Comparison of ENCODE assay signal across 18 mouse cellular contexts in the genomic region with DNA sequence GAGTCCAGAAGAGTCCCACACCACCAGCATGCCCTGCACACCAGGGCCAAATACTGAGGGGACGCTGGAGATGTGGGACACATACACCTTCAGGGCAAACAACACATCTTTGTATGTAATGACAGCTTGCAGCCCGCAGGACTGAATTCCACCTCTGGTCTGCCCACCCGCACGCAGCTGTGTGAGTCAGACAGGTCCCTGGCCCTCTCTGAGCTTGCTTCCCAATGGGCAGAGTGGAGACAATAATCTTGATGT. TPM values are rescaled to one million over a fixed set of nuclear protein-coding genes. Genes with fewer than 3 reads are reported as not detected.
DNase-seq lines count a peak whose midpoint lies in the region; ATAC-seq and TF ChIP-seq lines count a peak whose summit lies in the region.
"Had no signal": no experiment of that assay in that cellular context is flagged by ENCODE, and none has a peak within 500 bp of the region (broad histone marks: within the 10 kb centered on the region; RNA-seq: fewer than 3 reads in every experiment).

No protein-coding gene starts in this region.

- no peak overlapping the region for H3K4me3 ChIP-seq in forebrain, embryonic 13.5 days
- no peak overlapping the region for H3K4me3 ChIP-seq in forebrain, embryonic 16.5 days (replicated peaks; ENCODE audit: low read length)
- no peak overlapping the region for H3K4me3 ChIP-seq in neural tube, embryonic 13.5 days
- no peak overlapping the region for H3K4me3 ChIP-seq in limb, embryonic 11.5 days (ENCODE audit: low read depth, low read length)
- H3K4me3 ChIP-seq in midbrain, embryonic 16.5 days (ENCODE audit: low read depth, low read length) = no peak overlapping the region
- no peak overlapping the region for H3K4me3 ChIP-seq in heart, embryonic 12.5 days
- H3K4me3 ChIP-seq in lung, postnatal 0 days (ENCODE audit: low read depth, low read length) = no peak overlapping the region
- H3K4me3 ChIP-seq: gastrocnemius, adult 2 months had no signal

- no peak for DNase-seq in neural tube, embryonic 10.5 days (ENCODE audit: extremely low spot score, low spot score)
- DNase-seq in limb, embryonic 11.5 days (ENCODE audit: low spot score) = peak; percentile 45
- DNase-seq in lung, postnatal 0 days (ENCODE audit: low spot score) = no peak
- DNase-seq: adrenal gland, postnatal 10 days; cerebellum, adult 11 months; gastrocnemius, adult 2 months; kidney, adult 9 months; kidney, postnatal 4 days; lung, adult 2 months; lung, postnatal 4 days; right cerebral cortex, postnatal 4 days; thymus, adult 18-20 months had no signal

- ATAC-seq in forebrain, embryonic 13.5 days = no peak
- ATAC-seq in forebrain, embryonic 16.5 days = no peak
- ATAC-seq in neural tube, embryonic 13.5 days (ENCODE audit: low read depth) = no peak
- ATAC-seq in limb, embryonic 11.5 days (ENCODE audit: insufficient number of reproducible peaks, low FRiP score, low TSS enrichment, low read depth) = no peak
- 0 out of 2 replicates have a peak, but pooled peaks have one; percentile 8 for ATAC-seq in midbrain, embryonic 16.5 days
- ATAC-seq in heart, embryonic 12.5 days (ENCODE audit: insufficient number of reproducible peaks, low FRiP score) = no peak
- no peak for ATAC-seq in lung, postnatal 0 days

- no peak for TF ChIP-seq EP300 in lung, postnatal 0 days (IDR thresholded peaks at IDR 0.05)

- no peaks in the 10 kb centered on the region for H3K9me3 ChIP-seq in forebrain, embryonic 13.5 days (replicated peaks)
- H3K9me3 ChIP-seq in forebrain, embryonic 16.5 days (ENCODE audit: control insufficient read depth, low read length) = no peaks in the 10 kb centered on the region
- no peaks in the 10 kb centered on the region for H3K9me3 ChIP-seq in neural tube, embryonic 13.5 days
- H3K9me3 ChIP-seq in limb, embryonic 11.5 days (ENCODE audit: control insufficient read depth, low read length) = no peaks in the 10 kb centered on the region
- no peaks in the 10 kb centered on the region for H3K9me3 ChIP-seq in midbrain, embryonic 16.5 days (replicated peaks; ENCODE audit: control insufficient read depth, low read length, poor library complexity, severe bottlenecking)
- H3K9me3 ChIP-seq in heart, embryonic 12.5 days (replicated peaks) = no peaks in the 10 kb centered on the region
- H3K9me3 ChIP-seq in lung, postnatal 0 days (ENCODE audit: low read length) = no peaks in the 10 kb centered on the region

- H3K27ac ChIP-seq in forebrain, embryonic 13.5 days = peak overlapping the region; percentile 49
- no peak overlapping the region for H3K27ac ChIP-seq in forebrain, embryonic 16.5 days (ENCODE audit: low read length)
- no peak overlapping the region; the same call in 1 of the 2 replicates for H3K27ac ChIP-seq in neural tube, embryonic 13.5 days (replicated peaks)
- H3K27ac ChIP-seq in limb, embryonic 11.5 days (replicated peaks; ENCODE audit: low read depth, low read length) = no peak overlapping the region
- peak overlapping the region; percentile 55; the same call in 1 of the 2 replicates for H3K27ac ChIP-seq in midbrain, embryonic 16.5 days (ENCODE audit: low read length)
- no peak overlapping the region for H3K27ac ChIP-seq in heart, embryonic 12.5 days (ENCODE audit: poor library complexity, severe bottlenecking)
- no peak overlapping the region for H3K27ac ChIP-seq in lung, postnatal 0 days (ENCODE audit: low read length)
- H3K27ac ChIP-seq: gastrocnemius, adult 2 months had no signal

- WGBS in forebrain, embryonic 13.5 days = 12% methylated on average over 4 of the region's 4 CpGs
- 29% methylated on average over 4 of the region's 4 CpGs for WGBS in forebrain, embryonic 16.5 days
- WGBS in neural tube, embryonic 13.5 days = 29% methylated on average over 4 of the region's 4 CpGs
- 37% methylated on average over 4 of the region's 4 CpGs for WGBS in limb, embryonic 11.5 days
- WGBS in midbrain, embryonic 16.5 days = 12% methylated on average over 4 of the region's 4 CpGs
- 57% methylated on average over 4 of the region's 4 CpGs for WGBS in heart, embryonic 12.5 days
- WGBS in lung, postnatal 0 days = 55% methylated on average over 4 of the region's 4 CpGs

- no peak for TF ChIP-seq CTCF in lung, postnatal 0 days (IDR thresholded peaks at IDR 0.05)

- H3K4me1 ChIP-seq in forebrain, embryonic 13.5 days = peaks cover 50% of the 10 kb centered on the region
- H3K4me1 ChIP-seq in forebrain, embryonic 16.5 days (replicated peaks; ENCODE audit: control insufficient read depth, insufficient read depth, low read length) = peaks cover 34% of the 10 kb centered on the region
- peaks cover 41% of the 10 kb centered on the region for H3K4me1 ChIP-seq in neural tube, embryonic 13.5 days (replicated peaks)
- H3K4me1 ChIP-seq in limb, embryonic 11.5 days (ENCODE audit: control insufficient read depth, insufficient read depth, low read length) = peaks cover 27% of the 10 kb centered on the region
- H3K4me1 ChIP-seq in midbrain, embryonic 16.5 days (ENCODE audit: control insufficient read depth, insufficient read depth, low read length) = peaks cover 35% of the 10 kb centered on the region
- peaks cover 33% of the 10 kb centered on the region for H3K4me1 ChIP-seq in heart, embryonic 12.5 days (replicated peaks)
- peaks cover 7% of the 10 kb centered on the region; the same call in 1 of the 2 replicates for H3K4me1 ChIP-seq in lung, postnatal 0 days (ENCODE audit: insufficient read depth, low read depth, low read length)

- no peak overlapping the region for H3K9ac ChIP-seq in forebrain, embryonic 13.5 days
- no peak overlapping the region for H3K9ac ChIP-seq in forebrain, embryonic 16.5 days (replicated peaks; ENCODE audit: low read depth, low read length)
- H3K9ac ChIP-seq in neural tube, embryonic 13.5 days = 0 out of 2 replicates have a peak overlapping the region, but pooled peaks have one; percentile 17
- H3K9ac ChIP-seq in limb, embryonic 11.5 days (ENCODE audit: low read length) = no peak overlapping the region
- H3K9ac ChIP-seq in midbrain, embryonic 16.5 days (ENCODE audit: low read depth, low read length) = peak overlapping the region; percentile 12; the same call in 1 of the 2 replicates
- H3K9ac ChIP-seq in heart, embryonic 12.5 days = no peak overlapping the region
- no peak overlapping the region for H3K9ac ChIP-seq in lung, postnatal 0 days (replicated peaks; ENCODE audit: low read depth)

- H3K4me2 ChIP-seq in forebrain, embryonic 13.5 days = peak overlapping the region; percentile 23; the same call in 1 of the 2 replicates
- H3K4me2 ChIP-seq in forebrain, embryonic 16.5 days (ENCODE audit: low read length) = no peak overlapping the region
- 0 out of 2 replicates have a peak overlapping the region, but pooled peaks have one; percentile 4 for H3K4me2 ChIP-seq in neural tube, embryonic 13.5 days
- peak overlapping the region; percentile 18; the same call in 1 of the 2 replicates for H3K4me2 ChIP-seq in limb, embryonic 11.5 days (ENCODE audit: low read depth, severe bottlenecking)
- no peak overlapping the region for H3K4me2 ChIP-seq in midbrain, embryonic 16.5 days (ENCODE audit: low read length)
- no peak overlapping the region for H3K4me2 ChIP-seq in heart, embryonic 12.5 days
- H3K4me2 ChIP-seq in lung, postnatal 0 days (replicated peaks; ENCODE audit: low read depth, low read length) = no peak overlapping the region

- H3K27me3 ChIP-seq in forebrain, embryonic 13.5 days = peaks cover 10% of the 10 kb centered on the region
- H3K27me3 ChIP-seq in forebrain, embryonic 16.5 days (replicated peaks; ENCODE audit: control insufficient read depth, insufficient read depth, low read length) = 0 out of 2 replicates have a peak, but pooled peaks cover 4% of the 10 kb centered on the region
- peaks cover 39% of the 10 kb centered on the region for H3K27me3 ChIP-seq in neural tube, embryonic 13.5 days
- peaks cover 22% of the 10 kb centered on the region for H3K27me3 ChIP-seq in limb, embryonic 11.5 days (ENCODE audit: control insufficient read depth, insufficient read depth, low read length)
- peaks cover 4% of the 10 kb centered on the region; the same call in 1 of the 2 replicates for H3K27me3 ChIP-seq in midbrain, embryonic 16.5 days (ENCODE audit: control insufficient read depth, insufficient read depth, low read depth, low read length)
- H3K27me3 ChIP-seq in heart, embryonic 12.5 days (replicated peaks) = peaks cover 31% of the 10 kb centered on the region
- H3K27me3 ChIP-seq in lung, postnatal 0 days (replicated peaks; ENCODE audit: insufficient read depth, low read length) = no peaks in the 10 kb centered on the region

- no peaks in the 10 kb centered on the region for H3K36me3 ChIP-seq in forebrain, embryonic 13.5 days (ENCODE audit: poor library complexity, severe bottlenecking)
- H3K36me3 ChIP-seq in forebrain, embryonic 16.5 days (ENCODE audit: control insufficient read depth, insufficient read depth) = no peaks in the 10 kb centered on the region
- H3K36me3 ChIP-seq in neural tube, embryonic 13.5 days = no peaks in the 10 kb centered on the region
- H3K36me3 ChIP-seq in limb, embryonic 11.5 days (ENCODE audit: control insufficient read depth, insufficient read depth, low read length) = no peaks in the 10 kb centered on the region
- no peaks in the 10 kb centered on the region for H3K36me3 ChIP-seq in midbrain, embryonic 16.5 days (ENCODE audit: control insufficient read depth, insufficient read depth, low read length)
- H3K36me3 ChIP-seq in heart, embryonic 12.5 days = no peaks in the 10 kb centered on the region
- H3K36me3 ChIP-seq in lung, postnatal 0 days (ENCODE audit: insufficient read depth, low read length) = no peaks in the 10 kb centered on the region

RNA-seq across cellular contexts. Expression of gene Rph3al, which starts 26.2 kb away (rescaled TPM):
- polyA plus RNA-seq in forebrain, embryonic 13.5 days (2015; fragmentation: Nextera tagmentation; extraction: Ambion mirVana) = 1.1 and 1.3 TPM in 2 replicates
- 1.1 and 2.0 TPM in 2 replicates for polyA plus RNA-seq in forebrain, embryonic 16.5 days (2015; fragmentation: Nextera tagmentation; extraction: Ambion mirVana)
- polyA plus RNA-seq in neural tube, embryonic 13.5 days (2015; fragmentation: Nextera tagmentation; extraction: Ambion mirVana) = 1.7 and 2.3 TPM in 2 replicates
- polyA plus RNA-seq in limb, embryonic 11.5 days (2014; fragmentation: Nextera tagmentation; extraction: Ambion mirVana) = 1.7 and 2.7 TPM in 2 replicates
- polyA plus RNA-seq in midbrain, embryonic 16.5 days (2015; fragmentation: Nextera tagmentation; extraction: Ambion mirVana) = 3.4 and 4.9 TPM in 2 replicates
- 6.2 and 7.1 TPM in 2 replicates for polyA plus RNA-seq in heart, embryonic 12.5 days (2016; fragmentation: Nextera tagmentation; extraction: Ambion mirVana)
- 10.7 and 11.0 TPM in 2 replicates for polyA plus RNA-seq in lung, postnatal 0 days (2015; fragmentation: Nextera tagmentation; extraction: Ambion mirVana)

RNA-seq across cellular contexts. Expression of gene 1700016K19Rik, which starts 35.3 kb away (rescaled TPM):
- polyA plus RNA-seq in forebrain, embryonic 13.5 days (2015; fragmentation: Nextera tagmentation; extraction: Ambion mirVana) = 1.5 and 1.9 TPM in 2 replicates
- polyA plus RNA-seq in forebrain, embryonic 16.5 days (2015; fragmentation: Nextera tagmentation; extraction: Ambion mirVana) = 2.7 and 4.1 TPM in 2 replicates
- polyA plus RNA-seq in neural tube, embryonic 13.5 days (2015; fragmentation: Nextera tagmentation; extraction: Ambion mirVana) = 0.43 and 0.68 TPM in 2 replicates
- 0.16 TPM in 1 of 2 replicates, not detected in the other for polyA plus RNA-seq in limb, embryonic 11.5 days (2014; fragmentation: Nextera tagmentation; extraction: Ambion mirVana)
- polyA plus RNA-seq in midbrain, embryonic 16.5 days (2015; fragmentation: Nextera tagmentation; extraction: Ambion mirVana) = 6.0 and 7.0 TPM in 2 replicates
- 0.26 TPM in 1 of 2 replicates, not detected in the other for polyA plus RNA-seq in heart, embryonic 12.5 days (2016; fragmentation: Nextera tagmentation; extraction: Ambion mirVana)
- 15.5 and 20.2 TPM in 2 replicates for polyA plus RNA-seq in lung, postnatal 0 days (2015; fragmentation: Nextera tagmentation; extraction: Ambion mirVana)
- polyA plus RNA-seq: heart, postnatal 0 days had no signal

Comparison
In these comparisons a context has a peak if more than half of its experiments do, and no peak if none do; other contexts are left out.
1. H3K27ac ChIP-seq: peak in forebrain, embryonic 13.5 days (single experiment) and midbrain, embryonic 16.5 days (single experiment); none in forebrain, embryonic 16.5 days (single experiment), neural tube, embryonic 13.5 days (single experiment), limb, embryonic 11.5 days (single experiment), heart, embryonic 12.5 days (single experiment) and lung, postnatal 0 days (single experiment).
2. H3K4me2 ChIP-seq: peak in forebrain, embryonic 13.5 days (single experiment), neural tube, embryonic 13.5 days (single experiment) and limb, embryonic 11.5 days (single experiment); none in forebrain, embryonic 16.5 days (single experiment), midbrain, embryonic 16.5 days (single experiment), heart, embryonic 12.5 days (single experiment) and lung, postnatal 0 days (single experiment).
3. H3K9ac ChIP-seq: peak in neural tube, embryonic 13.5 days (single experiment) and midbrain, embryonic 16.5 days (single experiment); none in forebrain, embryonic 13.5 days (single experiment), forebrain, embryonic 16.5 days (single experiment), limb, embryonic 11.5 days (single experiment), heart, embryonic 12.5 days (single experiment) and lung, postnatal 0 days (single experiment).